Mouse (Mus musculus) cerebellum, adult 9-11 months (tissue): ENCODE measurements around the gene Ift57.

ENCODE experiments used
- DNase-seq: peaks from one replicate; pipeline ENCODE4 v3.0.0; 2022

Ift57 gene

GRCm38 (mm10) chr16:49698620-49699525, at the start of gene Ift57:
Gene Ift57 (plus strand): TSS chr16:49699233.
- peak; percentile 99 for DNase-seq

- no peak for DNase-seq
Measured at GRCm38 (mm10) chr16:49657182-49657581, 41.9 kb upstream of the Ift57 start.

DNA sequence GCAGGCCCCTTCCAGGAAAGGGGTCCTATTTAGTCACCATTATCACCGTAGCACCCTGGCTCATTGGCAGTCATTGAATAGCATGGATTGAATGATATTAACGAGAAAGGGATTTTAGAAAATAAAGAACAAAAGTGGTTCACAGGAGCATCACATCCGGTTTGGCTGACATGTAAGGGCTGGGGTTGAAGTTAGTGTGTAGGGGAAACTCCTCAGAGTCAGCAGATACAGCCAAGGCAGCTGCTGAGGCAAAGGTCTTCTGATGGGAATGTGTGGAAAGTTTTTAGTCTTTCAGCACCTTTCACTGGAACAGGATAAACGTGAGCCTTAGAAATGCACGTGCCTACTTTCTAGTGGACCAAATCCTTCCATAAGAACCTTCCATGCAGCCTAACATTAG, 41.0 kb upstream of the Ift57 start:
- no peak for DNase-seq

DNA sequence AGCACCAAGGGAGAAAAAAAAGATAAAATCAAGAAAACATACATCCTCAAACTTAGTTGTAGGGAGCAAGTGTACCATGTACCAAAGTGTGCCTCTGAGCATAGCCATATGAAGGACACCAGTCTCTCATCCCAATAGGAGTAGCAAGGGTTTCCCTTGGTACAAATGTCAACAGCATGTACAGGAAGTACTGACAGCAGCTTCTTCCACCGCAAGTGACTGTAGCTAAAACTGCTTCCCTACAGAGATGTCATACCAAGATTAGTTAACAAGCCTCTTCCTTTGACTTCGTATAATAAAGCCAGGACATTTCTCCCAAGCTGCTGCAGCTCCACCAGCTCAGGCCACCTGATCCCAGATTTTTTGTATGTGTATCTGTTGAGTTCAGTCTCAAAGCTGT, 39.9 kb upstream of the Ift57 start:
- DNase-seq = no peak

- no peak for DNase-seq
Measured at GRCm38 (mm10) chr16:49660111-49660510, 38.9 kb upstream of the Ift57 start.

- no peak for DNase-seq
Measured at GRCm38 (mm10) chr16:49662201-49662600, 36.8 kb upstream of the Ift57 start.

GRCm38 (mm10) chr16:49664677-49665076, 34.4 kb upstream of the Ift57 start:
- peak; percentile 49 for DNase-seq

DNA sequence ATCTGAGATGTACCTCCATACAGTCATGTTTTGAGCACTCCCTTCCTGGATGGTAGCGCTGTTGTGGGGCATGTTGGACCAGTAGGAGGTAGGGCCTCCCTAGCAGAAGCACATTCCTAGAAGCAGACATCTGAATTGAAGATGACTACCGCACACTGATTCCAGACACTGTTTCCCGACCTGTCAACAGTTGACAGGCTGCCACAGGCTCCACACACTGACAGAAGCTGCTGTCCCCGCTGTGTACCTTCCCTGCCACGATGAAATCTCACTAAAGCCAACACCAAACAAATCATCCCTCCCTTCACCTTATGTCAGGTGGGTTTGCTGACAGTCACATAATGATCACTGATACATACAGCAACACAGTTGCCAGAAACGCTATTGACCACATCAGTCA, 19.4 kb upstream of the Ift57 start:
- no peak for DNase-seq

DNA sequence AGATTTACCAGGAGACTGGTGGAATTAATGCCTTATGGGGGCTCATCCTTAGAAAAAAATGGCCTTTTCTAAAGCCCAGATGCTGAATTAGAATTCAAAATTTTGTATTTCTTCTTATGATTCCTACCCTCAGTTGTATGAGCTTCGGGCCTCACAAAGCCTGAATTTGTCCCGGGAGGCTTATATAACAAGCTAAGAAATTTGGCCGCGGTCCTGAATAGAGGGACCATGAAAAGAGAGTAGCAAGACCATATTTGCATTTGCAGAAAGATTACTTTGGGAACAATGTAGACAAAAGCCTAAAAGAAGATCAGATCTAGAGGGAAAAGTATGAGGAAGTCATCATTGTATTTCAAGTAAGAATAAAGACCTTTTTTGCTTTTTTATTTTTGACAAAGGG, 14.1 kb upstream of the Ift57 start:
- no peak for DNase-seq

- DNase-seq = no peak
Measured at GRCm38 (mm10) chr16:49699821-49700220, 788 bp downstream of the Ift57 start.

DNA sequence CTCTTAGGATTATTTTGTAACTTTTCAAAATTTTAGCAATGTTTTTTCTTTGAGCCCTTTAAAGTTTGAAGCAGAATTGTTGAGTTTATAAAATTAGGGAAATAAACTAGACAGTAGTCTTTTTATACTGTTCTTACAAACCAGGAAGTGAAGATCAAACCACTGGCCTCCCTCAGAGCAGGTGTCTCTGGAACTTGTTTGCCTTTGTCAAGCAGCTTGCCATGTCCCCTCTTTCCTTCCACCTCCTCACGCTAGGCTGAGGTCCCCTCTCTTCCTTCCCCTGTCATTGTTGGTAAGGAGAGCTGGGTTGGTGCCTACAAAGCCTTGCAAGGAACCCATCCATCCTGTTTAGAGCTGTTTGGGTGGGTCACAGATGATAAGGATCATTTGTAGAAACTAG, 9.0 kb downstream of the Ift57 start:
- DNase-seq = no peak

DNA sequence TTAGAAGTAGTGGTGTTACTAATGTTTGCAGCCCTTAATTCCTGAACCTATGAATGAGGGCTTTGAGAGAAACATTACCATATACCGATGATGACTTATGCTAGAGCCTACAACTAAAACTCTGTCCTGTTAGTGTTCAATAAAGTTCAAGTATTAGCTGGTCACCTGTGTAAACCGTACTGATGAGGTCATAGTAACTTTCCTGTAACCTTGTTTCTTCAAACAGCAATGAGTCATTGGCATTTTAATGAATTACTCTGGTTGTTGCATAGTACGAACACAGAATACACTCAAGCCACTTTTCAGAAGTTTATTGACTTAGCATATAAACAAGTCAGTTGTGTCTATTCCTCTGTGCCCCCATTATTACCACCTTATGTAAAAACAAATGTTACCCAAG, 11.2 kb downstream of the Ift57 start:
- DNase-seq = no peak

GRCm38 (mm10) chr16:49713302-49713701, 14.3 kb downstream of the Ift57 start:
- DNase-seq = no peak

DNA sequence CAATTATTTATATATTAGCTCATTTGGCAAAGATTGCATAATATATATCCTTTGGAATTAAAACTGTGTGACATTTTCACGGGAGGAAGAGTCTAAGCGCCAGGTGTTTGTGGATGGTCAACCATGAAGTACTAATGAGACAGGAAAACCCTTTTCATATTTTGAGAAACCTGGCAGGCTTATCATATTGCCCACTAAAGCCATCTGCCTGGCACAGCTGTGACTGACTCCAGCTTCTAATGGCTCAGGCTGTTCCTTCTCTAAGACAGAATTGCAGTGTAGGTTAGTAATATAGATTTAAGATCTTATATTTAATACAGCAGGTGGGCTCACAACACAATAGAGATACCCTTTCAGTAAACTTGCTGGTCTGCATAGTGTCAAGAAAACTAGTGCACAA, 21.6 kb downstream of the Ift57 start:
- DNase-seq = peak; percentile 75

DNA sequence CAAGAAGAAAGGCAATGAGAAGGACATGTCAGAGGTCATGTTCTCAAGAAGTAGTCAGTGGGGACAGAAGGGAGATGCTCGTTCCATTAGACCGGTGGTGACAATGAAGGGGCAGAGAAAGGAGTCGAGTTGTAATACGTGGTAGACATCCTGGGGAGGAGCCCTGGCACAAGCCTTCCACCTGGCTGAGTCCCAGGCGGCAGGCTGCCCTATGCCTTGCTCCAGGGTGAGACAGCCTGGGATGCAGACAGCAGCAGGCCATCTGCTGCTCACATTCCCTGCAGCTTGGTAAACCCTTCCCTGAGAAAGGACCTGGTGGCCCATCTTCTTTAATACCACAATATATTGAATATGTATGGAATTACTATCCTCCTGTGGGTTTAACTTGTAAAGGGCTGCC, 22.6 kb downstream of the Ift57 start:
- DNase-seq = peak; percentile 96

DNA sequence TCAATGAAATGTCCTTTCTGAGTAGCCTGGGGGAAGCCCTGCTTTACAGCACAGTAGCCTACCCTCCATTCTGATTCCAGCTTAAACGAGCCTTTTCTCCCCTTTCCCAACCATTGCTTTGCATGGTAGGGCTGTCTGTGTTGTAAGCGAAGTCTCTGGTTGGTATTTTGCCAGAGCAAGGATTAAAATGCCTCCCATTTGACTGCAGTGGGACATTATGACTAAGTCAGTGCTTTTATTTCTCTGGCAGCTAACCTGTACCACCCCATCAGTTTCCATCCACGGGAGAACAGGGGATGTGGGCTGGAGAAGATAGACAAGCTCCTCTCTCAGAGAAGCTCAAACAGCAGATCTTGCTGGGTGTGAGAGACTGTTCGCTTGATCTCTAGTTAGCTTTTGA, 24.2 kb downstream of the Ift57 start:
- peak; percentile 46 for DNase-seq

DNA sequence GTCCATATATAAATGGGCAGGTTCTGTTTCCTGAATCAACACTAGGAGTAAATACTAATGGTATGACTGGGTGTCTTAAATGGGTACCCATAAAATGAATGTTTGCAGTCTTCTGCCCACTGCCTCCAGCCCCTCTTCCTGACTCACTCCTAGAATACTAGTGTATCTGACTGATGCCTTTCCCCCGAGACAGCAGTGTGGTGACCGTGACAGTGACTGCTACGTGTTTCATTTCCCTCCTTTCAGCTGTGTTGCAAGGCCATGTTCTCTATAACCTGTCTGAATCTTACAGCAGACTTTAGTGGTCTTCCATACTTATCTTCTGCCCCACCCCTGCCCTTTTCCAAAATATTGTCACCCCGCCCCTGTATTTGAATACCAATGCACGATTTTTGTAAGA, 25.2 kb downstream of the Ift57 start:
- DNase-seq = no peak

DNA sequence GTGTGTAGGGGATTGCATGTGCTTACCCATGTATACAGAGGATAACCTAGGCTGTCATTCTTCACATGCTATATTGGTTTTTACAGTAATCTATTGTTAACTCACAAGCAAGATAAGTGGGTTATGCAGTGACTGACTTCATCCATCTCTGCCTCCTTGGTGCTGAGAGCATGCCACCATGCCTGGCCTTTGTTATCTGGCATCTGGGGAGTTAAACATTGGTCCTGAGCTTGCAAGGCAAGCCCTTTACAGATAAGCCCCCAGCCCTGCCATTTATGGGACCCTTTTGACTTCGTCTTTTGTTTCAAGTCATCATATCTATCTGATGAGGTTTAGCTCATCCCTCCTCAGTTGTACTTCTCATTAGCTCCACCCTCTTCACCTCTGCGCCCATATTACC, 25.9 kb downstream of the Ift57 start:
- DNase-seq = no peak

GRCm38 (mm10) chr16:49725446-49725845, 26.4 kb downstream of the Ift57 start:
- DNase-seq = no peak

DNA sequence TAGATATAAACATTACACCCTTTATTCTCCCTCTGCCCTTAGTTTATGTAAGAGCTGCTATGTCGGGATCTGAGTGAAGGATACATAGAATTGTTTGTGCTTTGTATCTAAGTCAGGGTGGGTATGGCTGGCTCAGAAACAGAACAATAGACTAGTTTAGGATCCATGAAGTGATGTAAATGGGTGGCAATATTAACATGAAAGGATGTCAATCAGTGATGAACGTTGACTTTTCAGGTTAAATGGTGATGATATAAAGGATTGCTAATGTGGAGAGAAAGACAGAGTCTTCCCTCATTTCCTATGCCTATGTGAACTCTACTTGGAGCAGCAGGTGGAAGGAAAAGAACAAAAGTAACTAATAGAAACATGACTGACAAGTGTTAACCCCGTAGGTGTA, 27.2 kb downstream of the Ift57 start:
- DNase-seq = no peak

GRCm38 (mm10) chr16:49726761-49727160, 27.7 kb downstream of the Ift57 start:
- DNase-seq = no peak

GRCm38 (mm10) chr16:49736536-49736935, 37.5 kb downstream of the Ift57 start:
- DNase-seq = no peak

- no peak for DNase-seq
Measured at GRCm38 (mm10) chr16:49747360-49747759, 48.3 kb downstream of the Ift57 start.

DNA sequence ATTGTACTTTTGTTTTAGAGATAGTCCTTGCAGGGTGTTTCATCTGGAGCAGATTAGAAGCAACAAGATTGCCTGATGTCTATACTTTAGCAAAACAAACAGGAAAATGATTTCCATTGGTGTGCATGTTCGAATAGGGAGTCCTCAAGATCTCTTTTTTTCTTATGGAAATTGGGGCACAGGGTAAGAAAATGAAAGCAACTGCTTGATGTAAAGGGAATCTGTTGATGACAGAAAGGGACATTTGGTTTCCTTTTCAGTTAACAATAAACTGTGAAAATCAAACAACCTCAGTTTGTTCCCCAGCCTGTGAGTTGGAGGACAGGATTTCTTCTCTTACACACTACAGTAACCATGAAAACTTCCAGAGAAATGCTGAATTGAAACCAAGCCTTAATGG, 53.9 kb downstream of the Ift57 start:
- DNase-seq = no peak

DNA sequence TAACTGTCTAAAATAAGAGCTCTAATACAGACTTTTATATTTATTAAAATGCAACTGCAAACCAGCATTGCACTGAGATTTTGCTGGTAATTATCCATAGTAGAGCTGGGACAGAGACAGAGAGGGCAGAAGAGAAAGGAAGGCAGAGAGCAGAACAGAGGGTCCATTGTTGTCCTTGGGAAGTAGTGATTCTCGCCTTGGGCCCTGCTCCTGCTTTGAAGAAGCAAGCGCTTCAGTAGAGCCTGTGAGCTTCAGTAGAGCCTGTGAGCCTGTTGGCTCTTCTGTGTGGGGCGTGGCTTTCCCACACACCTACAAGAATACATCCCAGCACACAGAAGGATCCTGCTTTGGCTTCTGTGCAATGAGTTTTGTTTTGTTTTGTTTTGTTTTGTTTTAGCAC, 54.3 kb downstream of the Ift57 start:
- no peak for DNase-seq
